Mouse (Mus musculus) retina, postnatal 1 day (tissue): ENCODE results near the gene Ccdc188.

Source experiments
- DNase-seq: peaks from one replicate; pipeline ENCODE4 v3.0.0-alpha.2; 2012

Ccdc188 gene

GRCm38 (mm10) chr16:18236676-18237501, 19.2 kb downstream of the Ccdc188 start:
- DNase-seq = no peak

- no peak for DNase-seq
Measured at GRCm38 (mm10) chr16:18241581-18241980, 23.9 kb downstream of the Ccdc188 start.

GRCm38 (mm10) chr16:18247521-18248399, 30.1 kb downstream of the Ccdc188 start:
- DNase-seq = no peak

GRCm38 (mm10) chr16:18248433-18249363, 31.0 kb downstream of the Ccdc188 start, which contains the start of the genes Trmt2a and Ranbp1:
Gene Trmt2a (plus strand): TSS chr16:18248679.
Gene Ranbp1 (minus strand): TSS chr16:18248732.
- DNase-seq = peak; percentile 99

- DNase-seq = peak; percentile 39
Measured at GRCm38 (mm10) chr16:18249364-18249967, 31.8 kb downstream of the Ccdc188 start.

- DNase-seq = no peak
Measured at GRCm38 (mm10) chr16:18250231-18250630, 32.6 kb downstream of the Ccdc188 start.

- DNase-seq = peak; percentile 25
Measured at GRCm38 (mm10) chr16:18250828-18251790, 33.4 kb downstream of the Ccdc188 start.

- DNase-seq = no peak
Measured at GRCm38 (mm10) chr16:18252736-18253135, 35.1 kb downstream of the Ccdc188 start.

- no peak for DNase-seq
Measured at GRCm38 (mm10) chr16:18253866-18254265, 36.2 kb downstream of the Ccdc188 start.

GRCm38 (mm10) chr16:18258221-18258620, 40.5 kb downstream of the Ccdc188 start, which contains the start of gene Gm49776:
Gene Gm49776 (minus strand): TSS chr16:18258321.
- DNase-seq = no peak

GRCm38 (mm10) chr16:18265024-18265423, 47.3 kb downstream of the Ccdc188 start:
- DNase-seq = no peak

GRCm38 (mm10) chr16:18268182-18268581, 50.5 kb downstream of the Ccdc188 start:
- peak; percentile 37 for DNase-seq
